Mouse (Mus musculus) cerebellum, adult 11 months (tissue): ENCODE data around the gene Adamts1.
A peak's percentile ranks its signal among the peaks of the same experiment; 100 is the strongest.

Experiments
- DNase-seq: peaks from one replicate; pipeline ENCODE4 v3.0.0; 2022

Gene Adamts1

GRCm38 (mm10) chr16:85802954-85803353 lies at the start of gene Adamts1:
Adamts1 (minus strand) TSS chr16:85803113.
- peak; percentile 36 for DNase-seq

GRCm38 (mm10) chr16:85827066-85827465 lies 24.2 kb upstream of the Adamts1 start:
- no peak for DNase-seq

DNA sequence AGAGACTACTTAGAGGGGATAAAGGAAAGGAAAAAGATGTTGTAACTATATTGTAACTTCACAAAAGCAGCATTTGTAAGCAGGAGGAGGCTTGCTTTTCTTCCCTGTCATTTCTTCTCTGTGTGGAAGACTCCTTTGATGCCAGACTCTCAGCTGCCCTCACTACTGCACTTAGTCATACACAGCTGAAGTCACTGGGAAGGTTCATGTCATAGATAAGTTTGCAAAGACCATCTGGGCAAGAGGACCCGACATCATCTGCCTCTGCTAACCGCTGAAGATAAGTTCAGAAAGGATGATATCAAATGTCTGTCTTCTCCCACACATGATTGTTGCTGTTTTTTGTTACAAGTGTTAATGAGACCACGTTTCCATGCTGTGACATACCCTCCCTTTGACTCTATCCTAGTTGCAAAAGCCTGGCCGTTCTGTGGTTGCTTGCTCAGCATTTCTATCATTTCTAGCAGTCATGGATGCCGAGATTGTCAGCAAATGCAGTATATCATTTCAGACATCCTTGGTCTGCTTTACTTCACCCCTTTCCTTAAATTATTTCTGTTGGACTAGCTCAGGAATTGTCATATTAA lies 19.5 kb upstream of the Adamts1 start:
- DNase-seq, result no peak

DNA sequence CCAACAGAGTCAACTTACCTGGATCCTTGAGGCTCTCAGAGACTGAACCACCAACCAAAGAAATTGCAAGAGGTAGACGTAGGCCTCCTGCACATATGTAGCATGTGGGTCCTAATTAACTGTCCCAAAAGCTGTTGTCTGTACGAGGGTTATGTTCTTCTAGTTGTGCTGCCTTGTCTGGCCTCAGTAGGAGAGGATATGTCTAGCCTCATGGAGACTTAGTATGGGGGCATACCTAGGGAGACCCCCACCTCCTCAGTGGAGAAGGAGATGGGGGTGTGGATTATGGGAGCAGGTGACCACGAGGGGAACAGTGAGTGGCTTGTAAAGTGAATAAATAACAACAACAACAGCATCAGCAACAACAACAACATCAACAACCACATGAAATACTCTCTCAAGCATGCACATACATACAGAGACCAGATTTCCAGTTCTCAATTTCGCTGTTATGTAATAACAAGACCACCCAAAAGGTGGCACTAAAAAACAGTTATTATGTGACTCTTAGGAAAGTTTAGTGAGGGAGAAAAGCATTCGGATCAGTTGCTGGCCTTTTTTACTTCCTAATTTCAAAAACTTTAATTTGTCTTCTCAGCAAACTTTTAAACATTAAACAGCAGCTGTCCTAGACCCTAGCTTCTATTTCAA lies 17.0 kb upstream of the Adamts1 start:
- no peak for DNase-seq

DNA sequence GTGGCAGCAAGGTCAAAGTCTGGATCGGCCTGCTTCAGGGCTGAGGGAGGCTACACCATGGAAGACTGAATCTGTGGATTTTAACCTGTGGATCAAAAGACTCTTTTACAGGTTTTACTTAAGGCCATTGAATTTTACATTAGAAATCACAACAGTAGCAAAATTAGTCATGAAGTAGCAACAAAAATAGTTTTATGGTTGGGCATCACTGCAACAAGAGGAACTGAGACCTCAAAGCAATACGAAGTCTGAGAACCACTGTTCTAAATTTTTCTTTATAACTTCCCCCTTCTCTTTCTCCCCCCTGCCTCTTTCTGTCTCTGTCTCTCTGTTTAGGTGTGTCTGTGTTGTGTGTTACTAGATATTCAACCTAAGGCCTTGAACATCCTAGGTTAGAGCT lies 11.2 kb upstream of the Adamts1 start:
- no peak for DNase-seq

DNA sequence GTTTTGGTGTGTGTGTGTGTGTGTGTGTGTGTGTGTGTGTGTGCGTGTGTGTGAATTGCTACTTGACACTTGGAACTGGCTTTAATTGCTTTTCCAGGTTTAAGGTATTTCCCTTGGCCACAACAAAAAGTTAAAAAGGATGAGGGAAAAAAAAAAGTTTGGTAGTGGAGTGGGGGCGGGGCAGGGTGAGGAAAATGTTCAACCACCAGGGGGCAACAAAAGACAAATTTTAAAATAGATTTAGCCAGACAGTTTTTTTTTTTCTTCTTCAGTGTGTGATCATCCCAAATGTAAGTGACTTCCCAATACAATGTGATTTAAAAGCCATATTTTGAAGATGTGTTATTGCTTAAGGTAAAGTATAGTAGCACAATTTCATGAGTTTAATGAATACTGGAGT lies 4.7 kb upstream of the Adamts1 start:
- peak; percentile 33 for DNase-seq

DNA sequence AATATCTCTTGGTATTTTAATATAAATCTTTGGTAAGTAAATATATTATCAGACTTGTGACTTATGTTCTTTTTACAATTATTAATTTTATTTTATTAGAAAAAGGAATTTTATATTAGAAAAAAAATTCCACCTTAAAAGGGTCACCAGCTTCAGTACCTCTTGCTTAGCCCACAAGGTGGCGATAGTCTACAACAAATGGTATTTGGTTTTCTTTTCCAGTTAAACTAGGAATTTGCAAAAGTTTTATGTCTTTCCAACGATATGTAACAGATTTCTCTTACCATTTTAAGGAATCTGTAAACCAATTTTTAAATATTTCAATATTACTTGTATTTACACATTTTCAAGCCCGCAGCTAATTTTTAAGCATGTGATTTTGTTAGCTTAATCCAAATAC lies 4.2 kb upstream of the Adamts1 start:
- DNase-seq, result no peak

DNA sequence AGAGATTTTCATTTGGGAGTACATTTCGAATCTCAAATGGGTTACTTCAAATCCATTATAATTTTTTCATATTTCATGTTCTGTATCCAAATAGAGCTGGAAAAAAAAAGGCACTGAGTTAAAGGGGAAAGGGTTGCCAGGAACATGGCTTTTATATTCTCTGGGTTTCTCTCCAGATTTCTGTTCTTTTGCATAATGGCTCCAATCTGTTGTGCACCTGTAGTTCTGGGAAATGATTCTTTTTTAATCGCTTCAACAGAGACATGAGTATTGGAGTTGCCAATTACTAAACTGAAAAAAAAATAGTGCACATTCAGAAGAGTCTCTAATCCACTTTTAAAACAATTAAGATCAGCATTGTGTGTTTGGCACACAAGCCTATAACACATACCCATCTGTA lies 2.7 kb upstream of the Adamts1 start:
- no peak for DNase-seq

DNA sequence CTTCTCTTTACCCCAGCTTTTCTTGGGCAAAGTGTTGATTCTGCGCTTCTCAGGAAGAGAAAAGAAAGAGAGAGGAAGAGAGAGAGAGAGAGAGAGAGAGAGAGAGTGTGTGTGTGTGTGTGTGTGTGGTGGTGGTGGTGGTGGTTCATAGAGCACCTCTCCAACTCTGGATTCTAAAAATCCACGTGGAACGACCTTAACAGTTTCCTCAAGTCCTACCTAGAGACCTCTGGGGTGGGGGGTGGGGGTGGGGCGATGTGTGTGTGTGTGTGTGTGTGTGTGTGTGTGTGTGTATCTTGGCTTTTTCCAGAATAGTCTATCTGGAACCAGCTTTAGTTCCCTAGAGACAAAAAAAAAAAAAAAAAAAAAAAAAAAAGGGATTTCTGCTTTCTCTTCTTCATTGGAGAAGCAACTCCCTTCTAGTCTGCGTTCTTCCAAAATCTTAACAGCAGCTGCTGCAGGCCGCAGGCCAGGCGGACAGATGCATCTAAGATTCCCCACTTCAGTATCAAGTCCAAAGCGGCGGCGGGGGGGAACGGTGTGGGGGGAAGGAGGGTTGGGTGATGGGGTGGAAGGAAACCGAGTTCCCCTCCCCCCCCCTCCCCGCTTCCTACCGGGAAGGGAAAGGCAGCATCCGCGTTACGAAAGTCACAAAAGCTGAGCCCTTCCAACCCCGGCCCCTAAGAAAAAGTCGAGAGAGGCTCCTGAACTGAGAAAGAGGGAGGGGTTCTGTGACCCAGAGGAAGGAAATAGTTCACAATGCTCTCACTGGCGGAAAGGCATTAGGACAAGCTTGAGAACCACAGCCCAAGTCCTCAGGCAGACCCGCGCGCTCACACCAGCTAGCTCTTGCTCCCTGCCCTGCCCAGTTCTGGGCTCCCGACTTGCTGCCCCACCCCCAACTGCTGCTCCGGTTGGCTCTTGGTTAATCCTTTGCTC lies 969 bp upstream of the Adamts1 start:
- peak; percentile 21 for DNase-seq

DNA sequence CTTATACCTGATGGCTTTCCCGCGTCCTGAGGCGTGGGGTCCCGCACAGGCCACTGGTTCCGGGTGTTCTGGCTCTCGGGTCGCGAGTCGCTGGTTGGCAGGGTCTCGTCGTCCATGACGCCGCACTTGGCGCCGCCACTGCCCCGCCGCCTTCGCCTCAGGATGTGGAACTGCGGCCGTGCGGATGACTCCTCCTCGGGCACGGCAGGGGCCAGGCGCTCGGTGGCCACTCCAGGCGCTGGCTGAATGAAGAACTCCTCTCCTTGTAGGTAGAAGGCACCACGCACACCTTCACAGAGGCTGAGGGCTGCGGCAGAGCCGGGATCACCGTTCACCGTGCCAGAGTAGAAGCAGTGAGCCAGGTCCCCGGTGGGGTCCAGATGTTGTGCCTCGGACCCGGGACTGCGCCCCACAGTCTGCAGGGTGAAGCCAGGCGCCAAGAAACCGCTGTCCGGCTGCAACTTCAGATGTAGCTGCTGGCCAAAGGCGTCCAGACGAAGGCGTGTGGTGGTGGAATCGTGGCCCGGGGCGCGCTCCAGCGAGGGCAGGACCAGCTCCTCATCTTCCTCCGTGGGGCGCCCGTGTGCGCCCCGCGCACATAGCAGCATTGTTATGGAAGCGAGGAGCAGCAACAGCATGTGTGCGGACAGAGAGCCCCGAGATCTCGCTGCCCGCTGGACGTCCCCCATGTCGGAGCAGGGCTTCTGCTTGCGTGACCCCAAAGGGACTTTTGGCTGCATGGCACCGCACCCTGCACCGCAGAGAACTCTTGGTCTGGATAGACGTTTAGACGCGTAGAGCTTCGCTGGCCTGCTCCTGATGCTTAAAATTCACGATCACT lies 722 bp downstream of the Adamts1 start:
- no peak for DNase-seq

- DNase-seq, result peak; percentile 43
Observed at GRCm38 (mm10) chr16:85801252-85801651, 1.7 kb downstream of the Adamts1 start.

DNA sequence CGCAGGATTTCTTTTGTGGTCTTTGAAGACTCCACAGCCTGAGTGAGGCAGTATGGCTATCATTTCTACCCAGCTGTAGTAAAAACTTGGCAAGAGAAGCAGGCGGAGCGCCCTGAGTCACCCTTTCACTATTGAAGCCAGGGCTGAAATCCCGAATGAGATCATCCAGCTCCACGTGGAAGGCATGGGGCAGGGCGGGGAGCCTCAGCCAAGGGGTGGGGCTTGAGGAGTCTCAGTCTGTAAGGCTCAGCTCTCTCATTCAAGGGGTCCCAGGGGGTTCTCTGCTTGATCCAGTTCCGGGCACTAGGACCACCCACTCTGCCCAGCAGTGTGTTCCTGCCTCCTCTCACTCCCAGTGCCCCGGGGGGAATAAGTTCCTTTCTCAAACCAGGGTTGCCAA lies 2.2 kb downstream of the Adamts1 start:
- DNase-seq, result peak; percentile 51

- DNase-seq, result no peak
Observed at GRCm38 (mm10) chr16:85799971-85800370, 2.9 kb downstream of the Adamts1 start.

DNA sequence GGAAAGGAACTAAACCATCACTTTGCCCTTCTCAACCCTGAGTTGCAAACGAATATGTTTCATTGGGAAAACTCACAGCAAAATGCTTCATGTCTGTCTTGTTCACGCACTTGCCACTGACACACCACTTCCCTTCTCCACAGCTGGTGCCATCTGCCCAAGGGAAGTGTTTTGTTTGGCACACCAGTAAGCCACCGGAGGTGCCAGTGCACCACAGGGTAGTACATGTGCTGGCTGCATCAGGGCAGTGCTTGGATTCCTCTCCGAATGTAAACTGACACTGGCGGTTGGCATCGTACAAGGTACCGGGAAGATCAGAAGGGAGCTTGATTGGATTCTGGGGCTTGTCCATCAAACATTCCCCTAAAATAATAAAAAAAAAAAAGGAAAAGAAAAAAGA lies 4.6 kb downstream of the Adamts1 start:
- no peak for DNase-seq

DNA sequence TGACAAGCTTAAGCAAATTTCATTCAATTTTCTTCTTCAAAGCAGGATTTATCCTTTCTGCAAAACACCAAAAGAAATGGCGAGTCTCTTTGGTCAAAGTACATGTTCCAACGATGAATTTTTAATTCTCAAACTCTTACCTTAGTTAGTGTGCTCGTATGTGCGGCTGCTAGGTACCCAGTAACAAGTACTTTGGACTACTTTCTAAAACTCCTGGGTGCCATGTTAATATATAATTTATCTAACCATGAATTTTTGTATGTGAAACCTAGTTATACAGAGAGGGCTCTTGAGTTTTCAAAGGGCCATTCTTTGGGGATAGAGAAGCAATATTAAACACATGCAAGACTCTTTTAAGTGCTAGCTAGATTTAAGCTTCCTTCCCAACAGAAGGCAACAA lies 5.8 kb downstream of the Adamts1 start:
- no peak for DNase-seq

GRCm38 (mm10) chr16:85795731-85796130 lies 7.2 kb downstream of the Adamts1 start:
- no peak for DNase-seq

DNA sequence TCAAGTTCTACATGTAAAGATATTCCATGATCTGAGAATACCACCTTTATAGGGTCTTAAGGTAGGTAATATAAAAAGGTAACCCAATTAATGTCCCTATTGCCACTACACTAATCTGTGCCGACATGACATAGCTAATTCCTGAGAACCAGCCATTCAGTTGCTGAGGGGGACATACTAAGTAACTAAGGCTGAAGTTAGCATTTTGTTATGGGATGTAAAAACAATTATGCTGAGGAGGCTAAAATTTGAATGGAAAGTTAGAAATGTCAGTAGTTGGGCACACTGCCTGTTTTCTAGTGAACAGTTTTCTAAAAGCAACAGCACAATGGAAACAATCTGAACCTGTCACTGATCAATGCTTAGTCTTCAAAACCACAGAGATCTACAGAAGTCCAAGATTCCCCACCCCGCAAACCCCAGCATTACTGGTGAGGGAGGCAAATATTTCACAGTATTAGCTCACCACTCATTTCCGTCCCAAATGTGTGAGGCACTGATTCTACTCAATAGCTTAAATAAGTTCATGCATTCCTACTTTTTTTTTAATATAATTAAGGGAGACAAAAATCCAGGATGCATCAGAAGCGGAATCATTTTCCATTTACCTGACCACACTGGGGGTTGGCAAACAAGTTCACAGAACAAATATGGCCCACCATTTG lies 9.6 kb downstream of the Adamts1 start:
- no peak for DNase-seq

GRCm38 (mm10) chr16:85781076-85781475 lies 21.8 kb downstream of the Adamts1 start:
- DNase-seq, result no peak

DNA sequence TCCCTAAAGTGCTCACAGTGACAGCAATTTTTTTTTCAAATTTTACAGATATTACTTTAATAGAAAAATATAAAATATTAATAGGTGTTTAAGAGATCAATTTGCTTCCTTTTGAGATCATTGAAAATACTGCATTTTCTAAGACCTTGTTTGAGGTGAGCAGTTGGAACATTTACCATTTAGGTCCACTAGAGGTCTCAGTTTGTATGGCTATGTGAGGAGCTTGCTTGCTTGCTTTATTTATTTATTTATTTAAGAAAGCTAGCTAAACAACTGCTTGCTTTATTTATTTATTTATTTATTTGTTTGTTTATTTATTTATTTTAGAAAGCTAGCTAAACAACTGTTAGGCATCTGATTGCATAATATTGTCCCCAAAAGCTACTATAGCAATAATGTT lies 23.1 kb downstream of the Adamts1 start:
- no peak for DNase-seq

GRCm38 (mm10) chr16:85772272-85772671 lies 30.6 kb downstream of the Adamts1 start:
- DNase-seq, result no peak

DNA sequence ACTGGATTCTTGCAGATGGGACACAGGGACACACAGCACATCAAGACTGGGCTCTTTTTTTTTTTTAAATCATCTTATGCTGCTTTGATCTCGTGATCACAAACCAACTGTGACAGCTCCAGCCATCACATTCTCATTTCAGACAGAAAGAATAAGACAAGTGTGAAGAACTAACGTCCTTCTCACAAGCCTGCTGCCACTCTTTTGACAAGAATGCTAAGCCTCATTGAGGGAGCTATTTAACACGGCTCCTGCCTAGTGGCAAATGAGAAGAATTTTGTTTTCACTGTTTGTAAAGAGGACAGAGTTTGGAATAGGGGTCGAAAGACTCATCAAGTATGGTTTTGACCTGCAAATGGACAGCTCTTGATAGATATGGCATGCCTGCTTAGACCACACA lies 35.6 kb downstream of the Adamts1 start:
- no peak for DNase-seq

DNA sequence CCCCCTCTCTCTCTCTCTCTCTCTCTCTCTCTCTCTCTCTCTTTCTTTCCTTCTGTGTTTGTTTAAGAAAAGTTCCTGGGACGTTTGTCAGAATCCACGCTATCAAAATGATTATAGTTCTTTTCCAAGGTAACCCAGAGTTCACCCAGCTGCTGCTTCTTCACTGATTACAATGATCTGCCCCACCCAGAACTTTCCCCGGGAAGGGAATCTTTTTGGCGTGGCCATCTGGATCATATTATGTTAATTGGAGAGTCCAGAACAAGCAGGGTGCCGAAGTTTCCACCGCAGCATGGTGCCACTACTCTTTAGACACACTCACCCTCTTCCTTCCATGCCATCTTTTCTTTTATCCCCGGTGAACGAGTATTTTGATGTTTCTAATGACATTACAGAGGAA lies 37.2 kb downstream of the Adamts1 start:
- no peak for DNase-seq
